Mouse (Mus musculus) cerebellum, adult 2 months (tissue): ENCODE results near the gene Cinp.
"Not testable (repeated sequence)": the region's sequence is repeated elsewhere in the genome, so short reads cannot be mapped to it uniquely, and the experiment has no call there.

ENCODE experiments used
- CTCF ChIP-seq: fragments of 200-500 bp; IDR thresholded peaks from 2 replicates; pipeline ENCODE4 v1.5.1; 2011; ENCODE audit warnings: low read depth, mild to moderate bottlenecking, control low read depth, low read length, moderate library complexity, borderline replicate concordance; ENCODE audit not compliant: insufficient read depth
- POLR2A ChIP-seq: fragments of 200-500 bp; IDR thresholded peaks from 2 replicates; pipeline ENCODE4 v1.6.1; 2011; ENCODE audit warnings: low read length, control low read depth, borderline replicate concordance; ENCODE audit not compliant: insufficient read depth

DNA sequence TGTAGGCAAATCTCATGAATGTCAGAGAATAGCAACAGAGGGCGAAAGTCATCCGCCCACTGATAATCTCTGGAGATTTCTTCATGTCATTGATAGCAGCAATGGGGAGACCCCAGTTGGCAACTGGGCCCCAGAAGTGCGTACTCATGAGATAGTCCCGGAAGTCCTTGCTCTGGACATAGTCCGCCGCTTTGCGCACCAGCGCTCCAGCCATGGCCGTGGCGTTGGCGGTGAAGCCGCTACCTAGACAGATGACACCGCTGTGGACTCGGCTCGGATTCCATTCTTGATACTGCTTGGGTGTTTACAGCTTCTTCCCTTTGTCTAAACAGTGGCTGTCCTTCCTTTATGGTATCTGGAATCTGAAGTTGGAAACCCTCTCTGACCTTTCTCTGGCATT is 30.3 kb downstream of the Cinp start:
- TF ChIP-seq POLR2A, CTCF: not testable (repeated sequence)
